Mouse (Mus musculus) mouse trophoblast stem cell (cell line): ENCODE data around the gene Nuak1.

Experiments used
- in situ Hi-C, 2 experiments: fragments of 300-500 bp; cut with MseI, MboI; formaldehyde crosslinking; loops; 2 replicates in 1 of 2; 3 replicates in 1 of 2; pipeline ENCODE4 v1.15.1; 2025

Gene Nuak1

DNA sequence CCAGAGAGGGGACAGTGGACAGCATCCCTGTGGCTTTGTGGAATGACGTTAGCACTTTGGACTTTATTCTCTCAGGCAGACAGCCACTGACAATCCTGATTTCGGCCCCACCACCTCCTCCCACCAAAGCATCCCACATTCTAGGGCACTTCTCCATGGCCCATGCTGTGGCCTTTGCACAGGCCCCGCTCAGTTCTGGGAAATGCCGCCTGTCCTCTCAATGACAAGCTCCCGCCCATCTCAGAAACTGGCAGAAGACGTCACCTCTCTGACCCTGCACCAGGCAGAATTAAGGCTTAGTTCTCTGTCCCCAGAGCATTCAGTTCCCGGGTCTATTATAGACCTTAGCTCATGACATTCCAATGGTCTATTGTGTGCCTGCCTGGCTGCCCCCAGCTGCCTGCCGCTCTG lies 7.0 kb upstream of the Nuak1 start:
- in situ Hi-C loops = loop anchor here (10.0 to 25.0 kb wide), 2 partner anchors 423 to 635 kb away; no protein-coding TSS in a partner anchor

DNA sequence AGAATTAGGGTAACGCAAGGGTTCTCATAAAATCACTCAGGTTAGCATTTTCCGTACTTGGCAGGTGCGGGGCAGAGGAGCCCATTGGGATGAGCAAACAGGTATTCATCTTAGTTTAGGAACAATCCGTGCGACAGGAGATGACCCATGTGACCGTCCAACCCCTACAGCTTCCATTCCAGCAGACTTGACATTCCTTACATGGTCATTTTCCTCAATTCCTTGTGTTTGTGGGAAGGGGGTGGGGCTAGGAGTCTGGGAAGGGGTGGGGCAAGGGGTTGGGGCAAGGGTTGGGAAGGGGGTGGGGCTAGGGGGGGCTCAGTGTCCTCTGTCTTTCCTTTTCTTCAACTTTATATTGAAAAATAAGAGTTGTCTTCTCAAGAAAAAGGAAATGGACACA lies 6.3 kb upstream of the Nuak1 start:
- in situ Hi-C loops = loop anchor here (10.0 to 25.0 kb wide), 2 partner anchors 422 to 634 kb away; no protein-coding TSS in a partner anchor

DNA sequence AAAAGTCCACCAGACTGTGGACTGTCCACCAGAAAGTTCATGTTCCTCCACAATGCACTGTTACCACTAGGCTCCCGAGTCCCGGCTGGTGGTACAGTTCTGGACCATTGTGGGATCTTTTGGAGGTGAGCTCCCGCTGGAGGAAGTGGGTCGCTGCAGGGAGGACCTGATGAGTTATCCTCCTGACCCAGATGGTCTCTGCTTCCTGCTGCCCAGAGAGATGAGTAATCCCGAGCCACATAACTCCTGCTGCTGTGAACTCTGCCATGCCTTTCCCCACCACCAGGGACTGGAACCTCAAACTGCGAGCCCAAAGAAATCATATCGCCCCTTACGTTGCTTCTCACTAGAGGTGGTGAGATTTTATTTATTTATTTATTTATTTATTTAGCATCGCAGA lies 4.0 kb upstream of the Nuak1 start:
- in situ Hi-C loops = loop anchor here (10.0 to 25.0 kb wide), 2 partner anchors 420 to 632 kb away; no protein-coding TSS in a partner anchor

DNA sequence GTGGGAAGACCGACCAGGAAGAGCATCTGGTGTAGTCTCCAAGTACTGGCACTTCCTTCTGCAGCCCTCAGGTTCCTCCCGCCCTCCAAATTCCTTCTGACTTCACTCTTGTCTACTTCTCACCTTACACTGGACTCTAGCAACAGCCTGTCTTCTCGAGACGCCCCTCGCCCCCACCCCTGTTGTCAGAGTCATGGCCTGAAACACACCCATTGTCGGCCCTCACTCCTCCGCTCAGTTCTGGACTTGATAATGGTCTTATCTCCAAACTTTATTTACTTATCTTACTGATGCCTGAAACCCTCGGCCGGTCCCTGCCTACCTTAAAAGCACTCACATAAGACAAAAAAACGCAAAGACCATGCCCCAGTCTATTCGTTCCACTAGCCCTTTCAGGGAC lies 1.4 kb upstream of the Nuak1 start:
- in situ Hi-C loops = loop anchor here (10.0 to 25.0 kb wide), 2 partner anchors 417 to 630 kb away; no protein-coding TSS in a partner anchor

DNA sequence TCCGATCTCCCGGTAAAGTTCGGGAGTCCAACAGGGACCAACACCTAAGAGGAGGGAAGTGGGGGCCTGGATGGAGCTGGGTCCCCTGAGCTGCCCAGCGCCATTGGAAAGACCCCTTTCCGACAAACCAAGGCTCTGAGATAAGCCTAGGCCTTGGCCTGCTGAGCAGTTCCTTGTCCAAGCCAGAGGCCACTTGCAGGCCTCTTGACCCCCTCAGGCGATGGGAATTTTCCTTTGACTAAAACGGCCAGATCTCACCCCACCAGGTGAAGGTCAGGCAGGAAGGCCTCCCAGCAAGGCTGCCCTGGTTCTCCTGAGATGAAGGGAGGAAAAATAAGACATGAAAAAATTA lies 1.0 kb upstream of the Nuak1 start:
- in situ Hi-C loops = loop anchor here (10.0 to 25.0 kb wide), 2 partner anchors 417 to 629 kb away; no protein-coding TSS in a partner anchor

DNA sequence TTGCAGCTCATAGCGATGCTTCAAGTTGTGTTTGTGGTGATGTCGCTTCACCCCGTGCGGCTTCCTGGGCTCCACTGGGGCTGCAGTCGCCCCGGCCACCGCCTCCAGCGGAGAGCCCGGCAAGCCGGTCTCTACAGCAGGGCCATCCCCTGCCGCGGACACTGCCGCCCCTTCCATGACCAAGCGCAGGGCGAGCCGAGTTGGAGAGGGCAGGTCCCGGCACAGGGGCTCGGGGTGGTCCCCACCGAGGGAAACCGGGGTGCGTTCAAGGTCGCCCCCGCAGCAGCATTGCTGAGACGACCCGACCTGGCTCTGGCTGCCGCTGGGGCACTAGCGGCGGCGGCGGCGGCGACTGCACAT lies 236 bp downstream of the Nuak1 start:
- in situ Hi-C loops = loop anchor here (10.0 to 25.0 kb wide), 2 partner anchors 415 to 628 kb away; no protein-coding TSS in a partner anchor

DNA sequence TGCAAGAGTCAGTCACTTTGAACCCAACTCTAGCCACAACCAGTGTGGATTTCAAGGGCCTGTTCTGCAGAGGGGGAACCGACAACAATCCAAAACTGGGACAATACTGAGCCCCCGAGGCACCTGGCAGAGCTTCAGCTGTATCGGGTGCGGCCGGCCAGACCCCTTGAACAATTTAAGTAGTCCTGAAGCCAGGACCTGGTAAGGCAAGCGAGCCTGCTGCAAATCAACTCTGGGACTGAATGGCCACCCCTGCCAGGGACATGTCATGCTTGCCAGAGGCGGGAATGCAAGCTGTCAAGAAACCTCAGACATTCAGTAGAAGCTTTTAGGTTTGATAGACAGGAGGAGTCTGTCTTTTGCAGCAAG lies 1.2 kb downstream of the Nuak1 start:
- in situ Hi-C loops = loop anchor here (10.0 to 25.0 kb wide), 2 partner anchors 624 to 627 kb away; no protein-coding TSS in a partner anchor

DNA sequence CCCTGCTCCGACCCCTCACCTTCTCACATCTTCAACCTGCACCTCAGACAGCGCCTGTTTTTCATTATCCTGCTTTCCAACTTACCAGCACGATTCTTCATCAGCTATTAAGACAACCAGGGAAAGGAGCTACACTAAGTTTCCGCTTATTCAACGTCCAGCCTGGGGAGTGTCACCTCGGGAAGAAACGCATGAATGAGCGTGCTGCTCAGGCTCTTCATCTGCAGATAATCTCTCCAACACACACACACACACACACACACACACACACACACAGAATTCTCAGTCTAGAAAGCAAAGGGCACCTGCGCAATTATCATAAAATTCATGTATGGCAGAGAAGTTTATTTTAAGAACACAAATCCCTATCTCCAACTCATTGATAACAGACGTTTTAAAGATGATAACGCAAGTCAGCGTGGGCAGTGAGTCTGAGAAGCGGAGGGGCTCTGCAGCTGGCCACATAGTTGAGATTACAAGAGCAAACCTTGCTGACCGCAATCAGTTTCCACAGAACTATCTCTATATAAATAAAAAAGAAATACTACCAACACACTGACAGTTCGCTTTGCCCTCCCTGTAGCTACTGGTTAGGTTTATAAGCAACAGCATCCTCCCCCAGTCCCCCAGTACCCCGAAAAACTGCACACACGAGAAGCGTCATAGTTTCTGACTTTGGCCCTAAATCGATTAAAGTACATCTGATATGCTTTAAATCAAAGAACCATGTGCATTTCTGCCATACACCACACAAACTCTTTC lies 1.8 kb downstream of the Nuak1 start:
- in situ Hi-C loops = loop anchor here (10.0 to 25.0 kb wide), 2 partner anchors 624 to 626 kb away; no protein-coding TSS in a partner anchor

DNA sequence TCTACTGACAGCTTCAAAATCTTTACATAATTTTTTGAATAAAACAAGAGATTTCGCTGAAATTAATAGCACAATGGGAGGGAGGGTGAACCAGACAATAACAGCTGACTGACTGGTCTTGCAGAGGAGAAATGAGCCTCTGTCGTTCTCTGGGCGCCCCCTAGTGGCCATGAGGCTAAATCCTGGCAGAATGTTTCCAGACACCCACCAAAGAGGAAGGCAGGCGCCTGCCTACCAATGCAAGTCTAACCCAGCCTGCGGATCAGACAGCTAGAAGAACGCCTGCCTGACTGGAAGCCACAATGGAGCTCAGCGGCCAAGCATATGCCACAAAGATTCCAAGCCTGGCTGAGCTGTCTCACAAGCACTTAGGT lies 2.4 kb downstream of the Nuak1 start:
- in situ Hi-C loops = loop anchor here (10.0 to 25.0 kb wide), 2 partner anchors 623 to 626 kb away; no protein-coding TSS in a partner anchor

DNA sequence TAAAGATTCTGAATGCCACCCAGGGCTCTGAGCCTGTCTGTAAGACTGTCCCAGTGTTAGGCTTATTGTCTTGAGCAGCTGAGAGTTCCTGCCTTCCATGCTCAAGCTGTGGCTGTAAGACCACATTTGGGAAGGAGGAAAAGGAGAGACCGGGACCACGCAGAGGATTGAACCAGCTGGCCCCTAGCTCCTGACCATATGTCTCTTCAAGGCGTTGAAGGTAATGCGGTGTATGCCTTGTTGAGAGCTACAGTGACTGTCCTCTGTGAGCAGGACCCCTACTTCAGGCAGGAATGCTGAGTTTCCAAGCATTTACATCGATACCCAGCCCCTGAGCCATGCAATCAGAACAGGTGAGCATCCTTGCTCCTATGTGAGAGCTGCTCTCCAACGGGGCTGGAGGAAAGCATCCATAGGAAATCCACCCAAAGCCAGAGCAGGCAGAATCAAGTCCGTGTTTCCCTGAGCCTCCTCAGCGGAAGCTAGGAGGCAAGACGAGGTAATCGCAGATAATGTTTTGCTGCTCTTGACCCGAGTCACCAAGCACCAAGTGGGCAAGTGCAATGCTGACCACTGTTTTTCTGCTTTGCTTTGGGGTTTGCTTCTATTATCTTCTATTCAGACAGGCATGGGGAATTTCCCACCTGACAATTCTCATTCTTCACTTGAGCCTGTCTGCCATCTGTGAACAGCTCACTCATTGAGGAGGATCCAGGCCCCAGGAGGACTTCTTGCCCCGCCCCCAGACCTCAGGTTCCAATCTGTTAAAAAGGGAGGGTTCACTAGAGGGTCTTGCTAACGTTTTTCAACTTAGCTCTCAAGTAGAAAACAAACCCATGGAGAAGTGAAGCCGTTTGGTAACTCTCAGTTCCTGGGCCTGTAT lies 3.0 kb downstream of the Nuak1 start:
- in situ Hi-C loops = loop anchor here (10.0 to 25.0 kb wide), 2 partner anchors 623 to 625 kb away; no protein-coding TSS in a partner anchor

DNA sequence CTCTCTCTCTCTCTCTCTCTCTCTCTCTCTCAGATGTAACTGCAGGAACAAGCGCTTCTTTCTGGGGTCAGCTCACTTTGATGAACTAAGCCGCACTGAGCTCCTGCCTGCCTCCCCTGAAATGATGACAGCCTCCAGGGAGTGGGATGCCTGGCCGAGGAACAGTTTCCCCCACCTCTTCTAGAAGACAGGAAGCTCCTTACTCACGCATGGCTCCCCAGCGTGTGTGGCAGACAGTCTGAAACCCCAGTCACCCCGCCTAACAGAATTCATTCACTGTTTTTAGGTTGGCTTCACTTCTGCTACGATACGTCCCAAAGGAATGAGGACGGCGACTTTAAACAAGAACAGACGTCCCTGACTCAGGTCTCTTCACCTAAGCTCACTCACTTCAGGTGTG lies 4.5 kb downstream of the Nuak1 start:
- in situ Hi-C loops = loop anchor here (10.0 to 25.0 kb wide), 2 partner anchors 621 to 624 kb away; no protein-coding TSS in a partner anchor

DNA sequence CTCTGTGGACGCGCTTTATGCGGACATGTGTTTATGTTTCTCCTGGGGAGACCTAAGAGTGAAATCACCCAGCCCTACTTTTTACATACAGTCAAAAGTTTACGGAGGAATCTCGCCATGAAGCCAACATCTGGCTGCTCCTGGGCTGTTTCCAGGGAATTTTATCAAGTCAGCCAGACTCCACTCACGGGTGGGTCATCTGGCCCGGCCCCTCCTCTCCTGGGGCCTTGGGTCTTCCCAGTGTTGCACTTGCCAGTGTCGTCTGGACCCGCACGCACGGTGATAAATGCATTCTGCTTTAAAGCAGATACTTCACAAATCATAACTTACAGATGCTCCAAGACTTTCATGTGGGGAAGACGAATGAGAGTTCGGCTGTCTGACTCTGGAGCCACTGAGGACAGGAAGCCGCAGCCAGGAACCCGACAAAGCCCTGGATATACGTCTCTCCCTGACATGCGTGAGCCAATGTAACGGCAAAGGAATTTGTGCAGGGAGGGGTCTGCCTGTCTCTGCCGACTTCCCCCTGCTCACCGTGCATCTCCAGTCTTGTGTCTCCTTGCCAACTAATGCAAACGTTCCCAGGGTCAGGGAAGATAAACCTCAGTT lies 7.1 kb downstream of the Nuak1 start:
- in situ Hi-C loops = loop anchor here (10.0 to 25.0 kb wide), 2 partner anchors 618 to 621 kb away; no protein-coding TSS in a partner anchor

DNA sequence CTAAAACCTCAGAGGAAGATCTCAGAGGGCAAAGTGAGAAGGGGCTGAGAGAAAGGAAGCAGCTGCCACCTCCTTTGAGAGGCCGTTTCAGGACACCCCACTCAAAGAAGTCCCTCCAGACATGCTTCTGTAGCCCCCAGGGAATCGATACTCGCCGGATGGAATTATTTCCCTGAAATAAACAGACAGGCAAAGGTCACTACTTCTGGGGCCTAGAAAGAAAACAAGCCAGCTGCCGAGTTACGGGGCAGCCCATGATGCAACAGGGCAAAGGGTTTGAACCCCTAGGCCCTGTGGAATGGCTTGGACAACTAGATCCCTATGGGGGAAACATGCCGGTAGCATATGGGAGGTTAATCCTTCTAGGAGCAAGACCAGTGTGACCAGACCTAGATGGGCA lies 16.0 kb downstream of the Nuak1 start:
- in situ Hi-C loops = no loop called here

DNA sequence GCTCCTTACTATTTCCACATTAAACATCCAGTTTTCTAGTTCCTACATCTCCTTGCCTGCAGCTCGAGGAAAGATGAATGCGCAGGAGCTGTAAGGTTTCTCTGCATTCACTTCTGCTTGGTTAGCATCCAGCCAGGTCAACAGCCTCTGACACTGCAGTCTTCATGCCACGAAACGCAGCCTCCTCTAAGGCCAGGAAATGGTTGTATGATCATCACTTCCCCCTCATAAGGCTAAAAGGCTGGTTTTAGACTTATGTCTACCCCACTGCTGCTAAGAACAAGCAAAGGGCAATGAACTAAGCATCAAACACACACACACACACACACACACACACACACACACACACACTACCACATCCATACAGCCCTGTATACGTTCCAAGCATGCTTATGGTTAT lies 16.5 kb downstream of the Nuak1 start:
- in situ Hi-C loops = no loop called here

DNA sequence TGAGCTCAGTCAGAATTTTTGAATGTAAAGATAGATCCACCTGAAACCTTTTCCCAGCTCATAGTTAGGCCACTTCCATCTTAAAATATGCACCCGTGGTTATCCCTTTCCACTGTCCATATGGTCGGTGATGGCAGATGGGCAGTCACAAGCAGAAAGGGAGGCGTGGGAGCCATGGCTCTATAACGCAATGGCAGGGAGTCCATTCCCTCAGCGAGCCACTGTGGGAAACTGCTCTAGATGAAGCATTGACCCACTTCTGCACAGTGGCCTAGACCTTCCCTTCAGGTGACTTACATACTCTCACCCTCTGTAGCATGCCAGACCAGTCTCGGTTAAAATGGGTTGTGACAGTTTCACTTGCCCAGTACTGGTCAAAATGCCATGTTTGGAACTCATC lies 19.8 kb downstream of the Nuak1 start:
- in situ Hi-C loops = no loop called here

DNA sequence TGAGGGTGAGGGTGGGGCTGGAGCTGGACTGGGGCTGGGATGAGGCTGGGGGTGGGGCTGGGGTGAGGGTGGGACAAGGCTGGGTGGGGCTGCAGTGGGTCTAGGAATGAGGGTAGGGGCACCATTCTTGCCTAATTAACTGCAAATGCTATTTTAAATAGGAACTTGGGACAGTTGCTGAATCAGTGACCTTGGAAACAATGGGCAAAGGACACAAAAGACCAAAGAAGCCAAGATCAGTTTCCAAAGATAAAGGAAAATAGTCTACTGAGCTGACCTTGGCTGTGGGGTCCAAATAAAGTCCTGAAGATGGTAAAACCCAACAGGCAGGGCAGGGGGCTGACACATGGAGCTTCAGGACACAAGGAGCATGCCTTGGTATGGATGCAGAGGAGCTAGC lies 22.0 kb downstream of the Nuak1 start:
- in situ Hi-C loops = no loop called here

DNA sequence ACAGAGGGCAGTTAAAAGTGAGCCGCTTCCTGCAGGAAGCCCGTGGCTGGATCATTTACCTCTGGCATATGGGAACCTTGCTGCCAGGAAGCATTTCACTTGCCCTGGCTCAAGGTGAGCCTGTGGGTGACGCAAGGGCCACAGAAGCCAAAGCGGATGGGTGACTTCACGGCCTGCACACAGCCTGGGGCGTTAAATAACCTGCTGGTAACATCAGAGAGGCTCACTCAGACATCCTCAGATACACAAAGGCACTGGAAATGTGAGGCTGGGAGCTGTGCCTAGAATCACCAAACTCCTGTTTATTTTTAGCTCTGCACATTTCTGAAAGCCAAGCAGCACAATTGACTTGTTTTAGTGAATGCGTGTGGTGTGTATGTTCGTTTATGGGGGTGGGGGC lies 23.6 kb downstream of the Nuak1 start:
- in situ Hi-C loops = no loop called here

DNA sequence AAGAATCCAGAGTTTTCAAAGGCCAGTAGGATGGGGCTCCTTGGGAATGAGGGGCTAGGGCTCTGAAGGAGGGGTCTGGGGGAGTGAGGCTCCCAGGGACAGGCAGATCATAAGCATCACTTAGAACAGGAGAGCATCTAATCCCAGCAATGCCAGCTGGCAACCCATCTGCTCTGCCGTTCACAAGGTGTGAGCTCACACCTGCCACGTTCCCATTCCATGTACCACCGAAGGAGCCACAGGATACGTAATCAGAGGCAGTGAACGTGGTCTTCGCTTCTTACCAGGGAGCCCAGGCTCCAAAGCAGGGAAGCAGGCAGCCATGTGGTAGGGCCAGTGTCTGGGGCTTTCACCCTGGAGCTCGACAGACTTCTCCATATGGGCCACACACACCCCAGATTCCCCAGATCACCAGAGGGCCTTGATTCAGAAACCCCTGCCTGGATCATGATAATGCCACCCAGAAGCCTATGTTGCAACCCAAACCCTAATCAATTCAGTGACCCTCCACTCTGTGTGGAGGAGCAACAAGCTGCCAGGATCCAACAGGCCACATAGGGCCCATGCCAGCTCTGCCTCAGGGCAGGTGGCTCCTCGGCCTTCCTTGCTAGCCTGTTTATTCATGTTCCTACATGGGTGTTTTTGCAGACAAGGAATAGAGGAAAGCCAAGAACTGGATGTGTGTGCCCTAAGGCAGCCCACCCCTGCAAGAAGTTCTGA lies 25.3 kb downstream of the Nuak1 start:
- in situ Hi-C loops = no loop called here

DNA sequence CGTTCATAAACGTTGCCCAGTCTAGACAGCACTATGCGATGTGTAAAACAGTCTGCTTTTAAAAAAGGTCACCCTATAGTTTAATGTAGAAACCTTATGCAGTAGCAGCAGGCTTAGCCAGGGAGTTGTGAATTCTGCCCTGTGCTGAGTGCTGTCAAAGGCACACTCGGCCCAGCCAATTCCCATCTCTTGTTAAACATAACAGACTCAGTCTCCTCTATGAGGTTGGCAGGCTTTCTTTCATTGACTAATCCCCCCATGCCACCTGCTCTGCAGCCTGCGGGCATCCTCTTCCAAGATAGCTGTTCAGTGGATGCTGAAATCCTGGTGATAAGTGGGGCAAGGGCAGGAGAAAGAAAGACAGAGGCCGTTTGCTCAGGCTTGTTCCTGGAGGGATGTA lies 27.1 kb downstream of the Nuak1 start:
- in situ Hi-C loops = no loop called here

DNA sequence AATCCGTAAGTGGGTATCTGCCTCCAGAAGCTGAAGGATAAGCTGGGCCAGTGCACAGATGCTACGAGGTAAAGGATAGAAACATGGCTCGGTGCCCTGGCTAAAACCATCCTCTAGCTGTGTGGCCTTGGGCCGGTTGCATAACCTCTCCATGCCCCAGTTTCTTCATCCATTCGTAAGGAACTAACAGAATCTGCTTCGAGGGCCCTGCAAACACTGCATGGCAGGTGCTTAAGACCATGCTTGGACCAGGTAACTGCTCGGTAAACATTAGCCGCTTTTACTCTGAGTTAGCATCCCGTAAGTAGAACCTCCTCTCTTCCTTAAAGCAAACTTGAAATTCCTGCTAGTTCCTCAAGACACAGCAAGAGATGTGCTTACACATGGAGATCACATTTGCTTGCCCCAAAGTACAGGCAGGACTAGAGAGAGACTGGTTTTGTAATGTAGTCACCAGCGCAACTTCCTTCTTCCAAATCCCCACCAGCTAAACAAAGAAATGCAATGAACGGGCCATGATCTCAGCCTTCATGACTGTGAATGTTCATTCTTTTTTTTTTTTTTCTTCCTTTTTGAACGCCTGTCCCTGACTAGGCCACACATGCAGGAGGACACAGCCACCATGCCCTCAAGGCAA lies 28.0 kb downstream of the Nuak1 start:
- in situ Hi-C loops = no loop called here
